Mouse (Mus musculus): ENCODE data around the gene Kcnma1. TPM values are rescaled to one million over a fixed set of nuclear protein-coding genes. Genes with fewer than 3 reads are reported as not detected.

Gene Kcnma1
- polyA plus RNA-seq, 1 experiment from 2014 or later, result 8.2 TPM

DNA sequence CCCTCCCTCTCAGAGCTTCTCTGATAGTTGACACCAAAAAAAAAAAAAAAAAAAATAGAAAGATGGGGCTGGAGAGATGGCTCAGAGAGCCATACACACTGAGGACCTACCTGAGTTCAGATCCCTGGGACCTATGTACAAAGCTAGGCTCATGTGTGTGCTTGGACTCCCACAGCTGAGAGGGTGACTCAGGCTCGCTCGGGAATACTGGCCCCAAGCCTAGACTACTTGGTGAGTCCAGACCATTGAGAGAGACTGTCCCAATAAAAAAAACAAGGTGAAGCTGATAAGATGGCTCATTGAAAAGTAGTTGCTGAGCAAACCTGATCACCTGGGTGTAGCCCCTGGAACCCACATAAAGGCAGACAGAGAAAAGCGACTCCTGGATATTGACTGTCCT, 18.5 kb downstream of the Kcnma1 start:
- no peak overlapping the region for H3K4me3 ChIP-seq (ENCODE audit: low read depth, low read length)
- H3K4me2 ChIP-seq (ENCODE audit: low read length), result no peak overlapping the region
- peaks cover 8% of the 10 kb centered on the region for H3K27me3 ChIP-seq (replicated peaks; ENCODE audit: control insufficient read depth, insufficient read depth, low read length)
- 75% methylated on average over 3 of the region's 3 CpGs for WGBS
- no peak for ATAC-seq (replicated peaks; ENCODE audit: low FRiP score, low TSS enrichment, low read depth)
- no peaks in the 10 kb centered on the region for H3K4me1 ChIP-seq (replicated peaks; ENCODE audit: control insufficient read depth, insufficient read depth, low read length)
- no peak overlapping the region for H3K27ac ChIP-seq (ENCODE audit: low read depth)
- no peaks in the 10 kb centered on the region for H3K36me3 ChIP-seq (ENCODE audit: control insufficient read depth, insufficient read depth, low read length)
- no peak for DNase-seq (ENCODE audit: low spot score)
- H3K9ac ChIP-seq (ENCODE audit: low read length), result no peak overlapping the region
- no peaks in the 10 kb centered on the region for H3K9me3 ChIP-seq (ENCODE audit: control insufficient read depth, low read length)

DNA sequence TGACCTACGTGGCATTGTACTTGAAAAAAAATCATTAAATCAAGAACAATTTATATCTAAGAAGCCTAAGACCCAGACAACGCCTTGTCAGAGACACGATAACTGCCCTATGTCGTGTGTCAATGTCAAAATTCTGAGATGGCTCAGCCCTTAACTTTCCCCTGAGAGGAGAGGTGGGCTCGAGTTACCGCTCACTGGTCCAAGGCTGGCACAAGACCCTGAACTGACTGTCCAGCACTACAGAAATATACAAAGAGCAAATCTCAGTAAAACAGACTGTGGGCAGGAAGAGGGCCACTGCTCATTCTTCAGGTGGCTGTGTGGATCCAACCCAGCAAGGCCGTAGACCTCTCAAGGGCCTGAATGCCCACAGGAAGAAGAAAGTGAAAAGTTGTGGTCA, 23.4 kb downstream of the Kcnma1 start:
- H3K4me3 ChIP-seq (ENCODE audit: low read depth, low read length), result no peak overlapping the region
- no peak overlapping the region for H3K9ac ChIP-seq (ENCODE audit: low read length)
- H3K9me3 ChIP-seq (ENCODE audit: control insufficient read depth, low read length), result no peaks in the 10 kb centered on the region
- no peak overlapping the region for H3K27ac ChIP-seq (ENCODE audit: low read depth)
- no peak for DNase-seq (ENCODE audit: low spot score)
- no peaks in the 10 kb centered on the region; the same call in 1 of the 2 replicates for H3K4me1 ChIP-seq (replicated peaks; ENCODE audit: control insufficient read depth, insufficient read depth, low read length)
- 81% methylated on average over 7 of the region's 7 CpGs for WGBS
- no peaks in the 10 kb centered on the region for H3K36me3 ChIP-seq (ENCODE audit: control insufficient read depth, insufficient read depth, low read length)
- no peaks in the 10 kb centered on the region for H3K27me3 ChIP-seq (replicated peaks; ENCODE audit: control insufficient read depth, insufficient read depth, low read length)
- H3K4me2 ChIP-seq (ENCODE audit: low read length), result no peak overlapping the region
- ATAC-seq (replicated peaks; ENCODE audit: low FRiP score, low TSS enrichment, low read depth), result no peak

- DNase-seq (ENCODE audit: low spot score) (no peak), ATAC-seq (replicated peaks; ENCODE audit: low FRiP score, low TSS enrichment, low read depth) (no peak)
- Histone ChIP-seq H3K4me1 (replicated peaks; ENCODE audit: control insufficient read depth, insufficient read depth, low read length) (no peaks in the 10 kb centered on the region; the same call in 1 of the 2 replicates), H3K36me3 (ENCODE audit: control insufficient read depth, insufficient read depth, low read length) (no peaks in the 10 kb centered on the region), H3K4me3 (ENCODE audit: low read depth, low read length) (no peak overlapping the region), H3K9me3 (ENCODE audit: control insufficient read depth, low read length) (no peaks in the 10 kb centered on the region), H3K9ac (ENCODE audit: low read length) (no peak overlapping the region), H3K4me2 (ENCODE audit: low read length) (no peak overlapping the region), H3K27ac (ENCODE audit: low read depth) (no peak overlapping the region), H3K27me3 (replicated peaks; ENCODE audit: control insufficient read depth, insufficient read depth, low read length) (no peaks in the 10 kb centered on the region)
- WGBS, result 56% methylated on average over 11 of the region's 11 CpGs
These were observed 24.6 kb downstream of the Kcnma1 start for GRCm38 (mm10) chr14:23989696-23990095.

- no peaks in the 10 kb centered on the region for H3K36me3 ChIP-seq (ENCODE audit: control insufficient read depth, insufficient read depth, low read length)
- H3K27ac ChIP-seq (ENCODE audit: low read depth), result no peak overlapping the region
- DNase-seq (ENCODE audit: low spot score) (no peak), ATAC-seq (replicated peaks; ENCODE audit: low FRiP score, low TSS enrichment, low read depth) (no peak)
- no peaks in the 10 kb centered on the region for H3K27me3 ChIP-seq (replicated peaks; ENCODE audit: control insufficient read depth, insufficient read depth, low read length)
- 80% methylated on average over 8 of the region's 8 CpGs for WGBS
- no peak overlapping the region for H3K9ac ChIP-seq (ENCODE audit: low read length)
- no peak overlapping the region for H3K4me3 ChIP-seq (ENCODE audit: low read depth, low read length)
- no peaks in the 10 kb centered on the region for H3K4me1 ChIP-seq (replicated peaks; ENCODE audit: control insufficient read depth, insufficient read depth, low read length)
- H3K9me3 ChIP-seq (ENCODE audit: control insufficient read depth, low read length), result no peaks in the 10 kb centered on the region
- H3K4me2 ChIP-seq (ENCODE audit: low read length), result no peak overlapping the region
These were observed 32.1 kb downstream of the Kcnma1 start for GRCm38 (mm10) chr14:23982205-23982604.

- DNase-seq (ENCODE audit: low spot score), result no peak
- ATAC-seq (replicated peaks; ENCODE audit: low FRiP score, low TSS enrichment, low read depth), result no peak
- 75% methylated on average over 2 of the region's 2 CpGs for WGBS
- no peak overlapping the region for H3K4me3 ChIP-seq (ENCODE audit: low read depth, low read length)
- H3K36me3 ChIP-seq (ENCODE audit: control insufficient read depth, insufficient read depth, low read length), result no peaks in the 10 kb centered on the region
- no peaks in the 10 kb centered on the region for H3K4me1 ChIP-seq (replicated peaks; ENCODE audit: control insufficient read depth, insufficient read depth, low read length)
- no peaks in the 10 kb centered on the region for H3K9me3 ChIP-seq (ENCODE audit: control insufficient read depth, low read length)
- H3K9ac ChIP-seq (ENCODE audit: low read length), result no peak overlapping the region
- H3K27ac ChIP-seq (ENCODE audit: low read depth), result no peak overlapping the region
- no peak overlapping the region for H3K4me2 ChIP-seq (ENCODE audit: low read length)
- H3K27me3 ChIP-seq (replicated peaks; ENCODE audit: control insufficient read depth, insufficient read depth, low read length), result no peaks in the 10 kb centered on the region
These were observed 39.6 kb downstream of the Kcnma1 start for GRCm38 (mm10) chr14:23974685-23975084.

DNA sequence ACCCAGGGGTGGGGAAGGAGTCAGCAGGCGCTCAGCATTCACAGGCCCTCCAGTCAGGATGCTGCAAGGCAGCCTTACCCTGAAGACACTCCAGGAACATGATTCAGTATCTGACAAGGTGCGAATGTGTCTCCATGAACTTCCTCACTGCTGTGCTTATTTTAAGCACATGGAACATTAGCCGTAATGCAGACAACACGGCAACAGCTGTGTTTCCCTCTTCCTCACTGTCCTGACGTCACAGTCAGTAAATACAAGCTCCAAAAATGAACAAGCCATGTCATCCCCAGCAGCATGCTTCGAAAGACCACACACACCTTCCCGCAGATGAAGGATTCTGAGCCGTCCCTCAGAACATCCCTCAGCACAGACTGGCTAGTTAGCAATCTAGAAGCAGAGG, 47.8 kb downstream of the Kcnma1 start:
- ATAC-seq (replicated peaks; ENCODE audit: low FRiP score, low TSS enrichment, low read depth) (no peak), DNase-seq (ENCODE audit: low spot score) (no peak)
- no peak overlapping the region for H3K4me3 ChIP-seq (ENCODE audit: low read depth, low read length)
- no peaks in the 10 kb centered on the region for H3K36me3 ChIP-seq (ENCODE audit: control insufficient read depth, insufficient read depth, low read length)
- H3K9me3 ChIP-seq (ENCODE audit: control insufficient read depth, low read length), result no peaks in the 10 kb centered on the region
- H3K27ac ChIP-seq (ENCODE audit: low read depth), result no peak overlapping the region
- WGBS, result 58% methylated on average over 8 of the region's 8 CpGs
- no peak overlapping the region for H3K4me2 ChIP-seq (ENCODE audit: low read length)
- 0 out of 2 replicates have a peak, but pooled peaks cover 2% of the 10 kb centered on the region for H3K4me1 ChIP-seq (replicated peaks; ENCODE audit: control insufficient read depth, insufficient read depth, low read length)
- H3K27me3 ChIP-seq (replicated peaks; ENCODE audit: control insufficient read depth, insufficient read depth, low read length), result no peaks in the 10 kb centered on the region
- no peak overlapping the region for H3K9ac ChIP-seq (ENCODE audit: low read length)

DNA sequence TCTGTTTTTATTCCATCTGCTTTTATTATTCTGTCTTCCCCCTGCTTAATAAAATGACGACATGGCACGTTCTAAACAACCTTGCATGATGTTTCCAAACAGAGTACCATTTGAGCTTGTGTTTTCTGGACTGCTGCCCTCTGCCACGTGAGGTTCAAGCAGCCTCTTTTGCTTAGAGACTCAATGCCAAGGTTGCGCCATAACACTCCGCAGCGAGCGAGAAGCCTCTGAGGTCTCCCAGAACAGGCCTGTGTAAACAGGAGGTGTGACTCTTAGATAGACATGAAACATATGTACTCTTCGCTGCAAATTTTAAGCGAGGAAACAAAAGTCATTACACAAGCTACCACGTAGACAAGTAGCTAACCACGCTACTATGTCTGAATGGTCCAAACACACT, 55.2 kb downstream of the Kcnma1 start:
- Histone ChIP-seq H3K36me3 (ENCODE audit: control insufficient read depth, insufficient read depth, low read length) (no peaks in the 10 kb centered on the region), H3K9ac (ENCODE audit: low read length) (no peak overlapping the region), H3K27ac (ENCODE audit: low read depth) (no peak overlapping the region), H3K4me2 (ENCODE audit: low read length) (no peak overlapping the region), H3K27me3 (replicated peaks; ENCODE audit: control insufficient read depth, insufficient read depth, low read length) (no peaks in the 10 kb centered on the region), H3K4me3 (ENCODE audit: low read depth, low read length) (no peak overlapping the region), H3K4me1 (replicated peaks; ENCODE audit: control insufficient read depth, insufficient read depth, low read length) (no peaks in the 10 kb centered on the region; the same call in 1 of the 2 replicates), H3K9me3 (ENCODE audit: control insufficient read depth, low read length) (no peaks in the 10 kb centered on the region)
- DNase-seq (ENCODE audit: low spot score) (no peak), ATAC-seq (replicated peaks; ENCODE audit: low FRiP score, low TSS enrichment, low read depth) (no peak)
- 44% methylated on average over 11 of the region's 11 CpGs for WGBS

DNA sequence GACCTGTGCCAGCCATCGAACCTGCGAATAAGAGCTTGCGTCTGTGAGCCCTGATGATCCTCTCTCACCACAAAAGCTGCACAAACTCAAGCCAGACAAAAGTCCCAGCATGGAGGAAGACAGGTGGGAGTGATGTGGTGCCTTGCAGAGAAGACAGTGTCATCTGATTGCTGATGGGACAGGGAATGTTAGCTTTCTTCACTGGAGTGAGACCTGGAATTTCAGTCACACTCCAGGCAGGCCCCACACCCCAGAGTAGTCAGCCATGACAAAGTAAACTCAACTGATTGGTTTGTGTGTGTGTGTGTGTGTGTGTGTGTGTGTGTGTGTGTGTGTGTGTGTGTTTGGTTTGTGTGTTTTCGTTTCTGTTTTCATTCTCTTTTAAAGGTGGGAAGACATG, 57.0 kb downstream of the Kcnma1 start:
- no peak overlapping the region for H3K4me2 ChIP-seq (ENCODE audit: low read length)
- H3K27ac ChIP-seq (ENCODE audit: low read depth), result no peak overlapping the region
- no peak overlapping the region for H3K9ac ChIP-seq (ENCODE audit: low read length)
- no peaks in the 10 kb centered on the region; the same call in 1 of the 2 replicates for H3K4me1 ChIP-seq (replicated peaks; ENCODE audit: control insufficient read depth, insufficient read depth, low read length)
- no peaks in the 10 kb centered on the region for H3K27me3 ChIP-seq (replicated peaks; ENCODE audit: control insufficient read depth, insufficient read depth, low read length)
- H3K9me3 ChIP-seq (ENCODE audit: control insufficient read depth, low read length), result no peaks in the 10 kb centered on the region
- no peak overlapping the region for H3K4me3 ChIP-seq (ENCODE audit: low read depth, low read length)
- DNase-seq (ENCODE audit: low spot score) (no peak), ATAC-seq (replicated peaks; ENCODE audit: low FRiP score, low TSS enrichment, low read depth) (no peak)
- WGBS, result 82% methylated on average over 4 of the region's 4 CpGs
- no peaks in the 10 kb centered on the region for H3K36me3 ChIP-seq (ENCODE audit: control insufficient read depth, insufficient read depth, low read length)

- Histone ChIP-seq H3K36me3 (ENCODE audit: control insufficient read depth, insufficient read depth, low read length) (no peaks in the 10 kb centered on the region), H3K4me2 (ENCODE audit: low read length) (no peak overlapping the region), H3K27ac (ENCODE audit: low read depth) (no peak overlapping the region), H3K9me3 (ENCODE audit: control insufficient read depth, low read length) (no peaks in the 10 kb centered on the region), H3K9ac (ENCODE audit: low read length) (no peak overlapping the region), H3K4me1 (replicated peaks; ENCODE audit: control insufficient read depth, insufficient read depth, low read length) (no peaks in the 10 kb centered on the region), H3K27me3 (replicated peaks; ENCODE audit: control insufficient read depth, insufficient read depth, low read length) (no peaks in the 10 kb centered on the region), H3K4me3 (ENCODE audit: low read depth, low read length) (no peak overlapping the region)
- no peak for ATAC-seq (replicated peaks; ENCODE audit: low FRiP score, low TSS enrichment, low read depth)
- WGBS, result 60% methylated on average over 2 of the region's 2 CpGs
- no peak for DNase-seq (ENCODE audit: low spot score)
These were observed 70.4 kb downstream of the Kcnma1 start for GRCm38 (mm10) chr14:23943876-23944275.

Data from intestine, embryonic 14.5 days (tissue).